Comparison of ENCODE assay signal across 10 mouse cellular contexts in the genomic region with DNA sequence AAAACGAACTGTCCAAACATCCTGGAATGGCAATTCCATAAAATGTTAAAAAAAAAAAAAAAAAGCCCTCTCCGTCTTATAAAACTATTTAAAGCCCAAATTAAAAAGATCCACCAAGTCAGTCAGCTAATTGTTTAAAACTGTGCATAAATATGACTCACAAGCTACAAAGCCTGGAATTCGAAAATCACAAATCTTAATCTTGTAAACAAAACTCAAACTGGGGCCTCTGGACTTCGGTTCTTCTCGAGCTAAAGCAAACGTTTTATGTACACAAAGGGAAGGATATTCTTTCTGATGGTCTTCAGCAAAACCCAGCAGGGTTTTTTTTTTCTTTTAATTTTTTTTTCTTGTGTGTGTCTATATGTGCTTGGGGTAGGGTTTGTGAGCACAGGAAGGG. TPM values are rescaled to one million over a fixed set of nuclear protein-coding genes. Genes with fewer than 3 reads are reported as not detected.
DNase-seq lines count a peak whose midpoint lies in the region; ATAC-seq and TF ChIP-seq lines count a peak whose summit lies in the region.
"Had no signal": no experiment of that assay in that cellular context is flagged by ENCODE, and none has a peak within 500 bp of the region (broad histone marks: within the 10 kb centered on the region; RNA-seq: fewer than 3 reads in every experiment).

No protein-coding gene starts in this region.

- no peak for TF ChIP-seq CTCF in layer of hippocampus, adult 2 months (conservative IDR thresholded peaks at IDR 0.05)

- H3K9me3 ChIP-seq in embryonic facial prominence, embryonic 13.5 days, result no peaks in the 10 kb centered on the region
- H3K9me3 ChIP-seq in hindbrain, embryonic 16.5 days (ENCODE audit: control insufficient read depth, low read length), result no peaks in the 10 kb centered on the region

- peak overlapping the region; percentile 96; the same call in 1 of the 2 replicates for H3K9ac ChIP-seq in embryonic facial prominence, embryonic 13.5 days
- no peak overlapping the region for H3K9ac ChIP-seq in hindbrain, embryonic 16.5 days (ENCODE audit: low read depth, low read length)

- H3K79me2 ChIP-seq in macrophage (ENCODE audit: inconsistent target), result peaks cover 67% of the 10 kb centered on the region

- peaks cover 58% of the 10 kb centered on the region for H3K4me1 ChIP-seq in embryonic facial prominence, embryonic 13.5 days
- peaks cover 17% of the 10 kb centered on the region for H3K4me1 ChIP-seq in hindbrain, embryonic 16.5 days (ENCODE audit: control insufficient read depth, insufficient read depth, low read depth, low read length)

- no peak for DNase-seq in layer of hippocampus, adult 2 months (ENCODE audit: low spot score in 2 of 2)
- no peak for DNase-seq in layer of hippocampus, postnatal 10 days (ENCODE audit: low spot score in 2 of 2)
- no peak for DNase-seq in spleen, postnatal 4 days (ENCODE audit: low spot score in 2 of 2)
- DNase-seq: gastrocnemius, postnatal 25 days; right cerebral cortex, adult 18-20 months had no signal

- peak overlapping the region; percentile 33; the same call in 1 of the 2 replicates for H3K4me3 ChIP-seq in layer of hippocampus, adult 2 months
- H3K4me3 ChIP-seq in embryonic facial prominence, embryonic 13.5 days, result peak overlapping the region; percentile 75
- H3K4me3 ChIP-seq in hindbrain, embryonic 16.5 days (ENCODE audit: low read length), result no peak overlapping the region
- peak overlapping the region; percentile 86; the same call in 1 of the 2 replicates for H3K4me3 ChIP-seq in macrophage (ENCODE audit: inconsistent target)

- H3K4me2 ChIP-seq in embryonic facial prominence, embryonic 13.5 days, result peak overlapping the region; percentile 69
- peak overlapping the region; percentile 31 for H3K4me2 ChIP-seq in hindbrain, embryonic 16.5 days (ENCODE audit: low read length)

- no peaks in the 10 kb centered on the region for H3K36me3 ChIP-seq in embryonic facial prominence, embryonic 13.5 days
- no peaks in the 10 kb centered on the region for H3K36me3 ChIP-seq in hindbrain, embryonic 16.5 days (ENCODE audit: control insufficient read depth, insufficient read depth, low read length)
- H3K36me3 ChIP-seq in macrophage (ENCODE audit: inconsistent target), result no peaks in the 10 kb centered on the region

- peak overlapping the region; percentile 52; the same call in 1 of the 2 replicates for H3K27ac ChIP-seq in layer of hippocampus, adult 2 months
- peak overlapping the region; percentile 58; the same call in 1 of the 2 replicates for H3K27ac ChIP-seq in embryonic facial prominence, embryonic 13.5 days
- H3K27ac ChIP-seq in hindbrain, embryonic 16.5 days (ENCODE audit: low read depth, low read length), result no peak overlapping the region
- H3K27ac ChIP-seq in macrophage, result no peak overlapping the region

- no peaks in the 10 kb centered on the region for H3K27me3 ChIP-seq in embryonic facial prominence, embryonic 13.5 days
- peaks cover 14% of the 10 kb centered on the region for H3K27me3 ChIP-seq in hindbrain, embryonic 16.5 days (replicated peaks; ENCODE audit: control insufficient read depth, insufficient read depth, low read length)

- ATAC-seq in embryonic facial prominence, embryonic 13.5 days (ENCODE audit: insufficient number of reproducible peaks, insufficient read depth, low FRiP score, low TSS enrichment, low read depth), result no peak
- no peak for ATAC-seq in hindbrain, embryonic 16.5 days
- no peak for ATAC-seq in monocyte, adult 5-6 weeks (replicated peaks; ENCODE audit: insufficient number of reproducible peaks, low FRiP score, low TSS enrichment, poor library complexity, severe bottlenecking)
- ATAC-seq: midbrain, embryonic 16.5 days had no signal

- WGBS in embryonic facial prominence, embryonic 13.5 days, result 64% methylated on average over 6 of the region's 6 CpGs
- WGBS in hindbrain, embryonic 16.5 days, result 87% methylated on average over 6 of the region's 6 CpGs
- 88% methylated on average over 6 of the region's 6 CpGs for WGBS in macrophage (ENCODE audit: missing documents)

RNA-seq across cellular contexts. Expression of gene Tgfbr2, which starts 2.1 kb away (rescaled TPM):
- total RNA-seq in layer of hippocampus, adult 2 months (2021), result 10 to 100 TPM; 10.7 to 11.7 TPM
- 10 to 100 TPM; 12.4 to 14.0 TPM for total RNA-seq in layer of hippocampus, postnatal 10 days (2021)
- 27.0 and 33.3 TPM in 2 replicates for polyA plus RNA-seq in embryonic facial prominence, embryonic 13.5 days (2015; fragmentation: Nextera tagmentation; extraction: Ambion mirVana)
- 8.4 and 10.5 TPM in 2 replicates for polyA plus RNA-seq in hindbrain, embryonic 16.5 days (2015; fragmentation: Nextera tagmentation; extraction: Ambion mirVana)
- total RNA-seq in macrophage (2018; cell fraction: chromatin; rRNA removed), result 10 to 100 TPM; 15.9 to 41.2 (median 29.0) TPM
- 100 to 1,000 TPM in 14 of 26 experiments, 10 to 100 TPM in 12; 65.6 to 133 (median 103) TPM for total RNA-seq in macrophage (2018; cell fraction: cytosol; rRNA removed)
- 100 to 1,000 TPM in 6 of 26 experiments, 10 to 100 TPM in 20; 35.9 to 112 (median 82.4) TPM for total RNA-seq in macrophage (2018; cell fraction: nucleus; rRNA removed)
- 69.5 to 93.5 TPM (median 80.3 TPM) in 3 replicates for polyA plus RNA-seq in macrophage (2018)
- total RNA-seq in monocyte, adult 5-6 weeks (2017), result 87.0 to 88.7 TPM (median 88.0 TPM) in 3 replicates

Comparison
In these comparisons a context has a peak if more than half of its experiments do, and no peak if none do; other contexts are left out.
1. H3K27ac ChIP-seq: peak in layer of hippocampus, adult 2 months (single experiment) and embryonic facial prominence, embryonic 13.5 days (single experiment); none in hindbrain, embryonic 16.5 days (single experiment) and macrophage (single experiment).